Comparison of ENCODE assay signal across 8 mouse cellular contexts in genomic region chr6:29915836-29916235, GRCm38 (mm10). TPM values are rescaled to one million over a fixed set of nuclear protein-coding genes. Genes with fewer than 3 reads are reported as not detected.
DNase-seq lines count a peak whose midpoint lies in the region; ATAC-seq lines count a peak whose summit lies in the region.
"Had no signal": no experiment of that assay in that cellular context is flagged by ENCODE, and none has a peak within 500 bp of the region (broad histone marks: within the 10 kb centered on the region; RNA-seq: fewer than 3 reads in every experiment).

No protein-coding gene starts in this region.

- 41% methylated on average over 9 of the region's 9 CpGs for WGBS in heart, embryonic 14.5 days
- 36% methylated on average over 9 of the region's 9 CpGs for WGBS in embryonic facial prominence, embryonic 13.5 days
- WGBS in neural tube, embryonic 14.5 days: 30% methylated on average over 9 of the region's 9 CpGs

- H3K27me3 ChIP-seq in heart, embryonic 14.5 days (ENCODE audit: control insufficient read depth, insufficient read depth, low read length): no peaks in the 10 kb centered on the region
- peaks cover 58% of the 10 kb centered on the region for H3K27me3 ChIP-seq in megakaryocyte, embryonic 14.5 days (replicated peaks)
- H3K27me3 ChIP-seq in embryonic facial prominence, embryonic 13.5 days: peaks cover 40% of the 10 kb centered on the region
- H3K27me3 ChIP-seq in neural tube, embryonic 14.5 days (ENCODE audit: control insufficient read depth, insufficient read depth, low read length): peaks cover 3% of the 10 kb centered on the region; the same call in 1 of the 2 replicates

- intact Hi-C loops in heart, postnatal 14 days (cut with DNase I): loop anchor here (5.0 kb wide), 2 partner anchors 49 to 131 kb away; partner anchors contain the start of gene Nrf1

- H3K36me3 ChIP-seq in heart, embryonic 14.5 days (ENCODE audit: control insufficient read depth, insufficient read depth, low read length): peaks cover 8% of the 10 kb centered on the region
- no peaks in the 10 kb centered on the region for H3K36me3 ChIP-seq in megakaryocyte, embryonic 14.5 days (replicated peaks; ENCODE audit: low read length)
- H3K36me3 ChIP-seq in embryonic facial prominence, embryonic 13.5 days: no peaks in the 10 kb centered on the region
- H3K36me3 ChIP-seq in neural tube, embryonic 14.5 days (ENCODE audit: control insufficient read depth, insufficient read depth, low read length): no peaks in the 10 kb centered on the region

- no peaks in the 10 kb centered on the region for H3K9me3 ChIP-seq in heart, embryonic 14.5 days (ENCODE audit: control insufficient read depth, low read length)
- H3K9me3 ChIP-seq in megakaryocyte, embryonic 14.5 days: no peaks in the 10 kb centered on the region
- H3K9me3 ChIP-seq in embryonic facial prominence, embryonic 13.5 days: no peaks in the 10 kb centered on the region
- H3K9me3 ChIP-seq in neural tube, embryonic 14.5 days (ENCODE audit: control insufficient read depth, low read length): no peaks in the 10 kb centered on the region

- peak overlapping the region in 1 of 2 experiments; percentile 75; a peak in 1 of 4 replicates for H3K4me3 ChIP-seq in heart, embryonic 14.5 days (ENCODE audit: control insufficient read depth in 1 of 2, insufficient read depth in 1 of 2, low read depth in 1 of 2, low read length in 2 of 2)
- peak overlapping the region; percentile 95 for H3K4me3 ChIP-seq in megakaryocyte, embryonic 14.5 days (replicated peaks)
- no peak overlapping the region for H3K4me3 ChIP-seq in embryonic facial prominence, embryonic 13.5 days
- H3K4me3 ChIP-seq in neural tube, embryonic 14.5 days (ENCODE audit: low read depth, low read length): no peak overlapping the region

- ATAC-seq in heart, embryonic 14.5 days (ENCODE audit: insufficient number of reproducible peaks, insufficient read depth, low FRiP score, low read depth): no peak
- ATAC-seq in megakaryocyte, adult 5-6 weeks (ENCODE audit: poor library complexity, severe bottlenecking): no peak
- no peak for ATAC-seq in embryonic facial prominence, embryonic 13.5 days (ENCODE audit: insufficient number of reproducible peaks, insufficient read depth, low FRiP score, low TSS enrichment, low read depth)
- ATAC-seq in neural tube, embryonic 14.5 days (ENCODE audit: low read depth): no peak

- H3K4me2 ChIP-seq in heart, embryonic 14.5 days (ENCODE audit: low read length): peak overlapping the region; percentile 91
- H3K4me2 ChIP-seq in embryonic facial prominence, embryonic 13.5 days: peak overlapping the region; percentile 93; the same call in 1 of the 2 replicates
- peak overlapping the region; percentile 75; the same call in 1 of the 2 replicates for H3K4me2 ChIP-seq in neural tube, embryonic 14.5 days (ENCODE audit: low read depth, low read length)

- 0 out of 2 replicates have a peak overlapping the region, but pooled peaks have one; percentile 74 for H3K9ac ChIP-seq in heart, embryonic 14.5 days (ENCODE audit: low read length)
- no peak overlapping the region for H3K9ac ChIP-seq in embryonic facial prominence, embryonic 13.5 days
- H3K9ac ChIP-seq in neural tube, embryonic 14.5 days (replicated peaks; ENCODE audit: low read depth, low read length): no peak overlapping the region

- no peak overlapping the region for H3K27ac ChIP-seq in heart, embryonic 14.5 days (replicated peaks in 1 of 2; ENCODE audit: control insufficient read depth in 1 of 2, insufficient read depth in 1 of 2, low read depth in 2 of 2, low read length in 2 of 2)
- H3K27ac ChIP-seq in embryonic facial prominence, embryonic 13.5 days: no peak overlapping the region
- no peak overlapping the region for H3K27ac ChIP-seq in neural tube, embryonic 14.5 days (ENCODE audit: low read depth, low read length)

- peaks cover 0 to 11% of the 10 kb centered on the region in 2 experiments; a peak in 2 of 4 replicates for H3K4me1 ChIP-seq in heart, embryonic 14.5 days (ENCODE audit: control insufficient read depth in 2 of 2, insufficient read depth in 2 of 2, low read length in 2 of 2)
- peaks cover 21% of the 10 kb centered on the region for H3K4me1 ChIP-seq in megakaryocyte, embryonic 14.5 days
- H3K4me1 ChIP-seq in embryonic facial prominence, embryonic 13.5 days: peaks cover 11% of the 10 kb centered on the region
- no peaks in the 10 kb centered on the region for H3K4me1 ChIP-seq in neural tube, embryonic 14.5 days (ENCODE audit: control insufficient read depth, insufficient read depth, low read length)

- DNase-seq in heart, postnatal 14 days: no peak
- no peak for DNase-seq in thymus, postnatal 0 days (ENCODE audit: low spot score)
- DNase-seq: layer of hippocampus, adult 9-11 months had no signal

RNA-seq across cellular contexts. Expression of gene Strip2, which starts 1.0 kb away (rescaled TPM):
- polyA plus RNA-seq in heart, embryonic 14.5 days (2014; fragmentation: Nextera tagmentation; extraction: Ambion mirVana): 67.0 and 78.5 TPM in 2 replicates
- total RNA-seq in heart, postnatal 14 days (2021): 10 to 100 TPM; 62.5 to 69.9 TPM
- polyA plus RNA-seq in megakaryocyte, embryonic 14.5 days (2012; ENCODE audit: insufficient read depth, low replicate concordance): not detected in 2 replicates
- 0.33 and 0.71 TPM in 2 replicates for total RNA-seq in megakaryocyte, adult 5-6 weeks (2015)
- total RNA-seq in megakaryocyte, adult 5-6 weeks (2017): 1.3 and 1.6 TPM in 2 replicates
- polyA plus RNA-seq in embryonic facial prominence, embryonic 13.5 days (2015; fragmentation: Nextera tagmentation; extraction: Ambion mirVana): 0.80 and 0.83 TPM in 2 replicates
- polyA plus RNA-seq in neural tube, embryonic 14.5 days (2014; fragmentation: Nextera tagmentation; extraction: Ambion mirVana): 3.4 and 4.3 TPM in 2 replicates
- 3.4 TPM in 2 replicates for polyA plus RNA-seq in thymus, postnatal 0 days (2015; fragmentation: Nextera tagmentation; extraction: Ambion mirVana)

Comparison
In these comparisons a context has a peak if more than half of its experiments do, and no peak if none do; other contexts are left out.
1. RNA of gene Strip2, which starts 1.0 kb away (polyA plus RNA-seq): 67.0 to 78.5 TPM in heart, embryonic 14.5 days; 3.4 to 4.3 TPM in neural tube, embryonic 14.5 days, 3.4 TPM in thymus, postnatal 0 days, 0.80 to 0.83 TPM in embryonic facial prominence, embryonic 13.5 days and not detected in megakaryocyte, embryonic 14.5 days; every median in the first group is over 10 times any median in the second.
2. Peak in every context shown above with its lines, with median percentiles within 50 percentile points of each other: H3K4me2 ChIP-seq.